Mouse (Mus musculus) midbrain, embryonic 13.5 days (tissue): ENCODE measurements around the gene Rabggtb. TPM values are rescaled to one million over a fixed set of nuclear protein-coding genes. Genes with fewer than 3 reads are reported as not detected.

Experiments used
- ATAC-seq: fragments of 200-750 bp; cut with Nextera tagmentation; 2 replicates; pipeline ENCODE4 v1.8.0; 2017; ENCODE audit warnings: mild to moderate bottlenecking, moderate TSS enrichment, moderate library complexity
- H3K27ac ChIP-seq: fragments of 300-500 bp; sonication (generic); 2 replicates; pipeline ENCODE4 v1.5.1; 2015; ENCODE audit warnings: inconsistent platforms, mild to moderate bottlenecking, moderate library complexity
- H3K27me3 ChIP-seq: fragments of 300-500 bp; sonication (generic); 2 replicates; pipeline ENCODE4 v1.6.1; 2015; ENCODE audit warnings: mild to moderate bottlenecking, inconsistent platforms
- H3K36me3 ChIP-seq: fragments of 300-500 bp; sonication (generic); 2 replicates; pipeline ENCODE4 v1.6.1; 2015; ENCODE audit warnings: mild to moderate bottlenecking, inconsistent platforms
- H3K4me1 ChIP-seq: fragments of 300-500 bp; sonication (generic); replicated peaks from 2 replicates; pipeline ENCODE4 v1.6.1; 2015; ENCODE audit warnings: inconsistent platforms
- H3K4me2 ChIP-seq: fragments of 300-500 bp; sonication (generic); replicated peaks from 2 replicates; pipeline ENCODE4 v1.6.1; 2015; ENCODE audit warnings: moderate library complexity, mild to moderate bottlenecking, inconsistent platforms
- H3K4me3 ChIP-seq: fragments of 300-500 bp; sonication (generic); replicated peaks from 2 replicates; pipeline ENCODE4 v1.5.1; 2015; ENCODE audit warnings: mild to moderate bottlenecking, inconsistent platforms
- H3K9ac ChIP-seq: fragments of 300-500 bp; sonication (generic); replicated peaks from 2 replicates; pipeline ENCODE4 v1.6.1; 2015; ENCODE audit warnings: mild to moderate bottlenecking, inconsistent platforms
- H3K9me3 ChIP-seq: fragments of 300-500 bp; sonication (generic); 2 replicates; pipeline ENCODE4 v1.6.1; 2016; ENCODE audit warnings: mild to moderate bottlenecking, inconsistent platforms
- WGBS: fragments of 180-500 bp; shearing (Covaris S2); methylation state at CpG from one replicate; pipeline ENCODE4 v1.1.7; 2015; 5-methylcytosine and 5-hydroxymethylcytosine counted together
- polyA plus RNA-seq: library from polyadenylated mRNA; unstranded; fragments of >200 nt; fragmentation: Nextera tagmentation; extraction: Ambion mirVana; gene quantifications from 2 replicates; pipeline ENCODE4 v1.2.1, GENCODE M21; 2015

The Rabggtb gene
- 42.4 and 47.2 TPM in 2 replicates for polyA plus RNA-seq

DNA sequence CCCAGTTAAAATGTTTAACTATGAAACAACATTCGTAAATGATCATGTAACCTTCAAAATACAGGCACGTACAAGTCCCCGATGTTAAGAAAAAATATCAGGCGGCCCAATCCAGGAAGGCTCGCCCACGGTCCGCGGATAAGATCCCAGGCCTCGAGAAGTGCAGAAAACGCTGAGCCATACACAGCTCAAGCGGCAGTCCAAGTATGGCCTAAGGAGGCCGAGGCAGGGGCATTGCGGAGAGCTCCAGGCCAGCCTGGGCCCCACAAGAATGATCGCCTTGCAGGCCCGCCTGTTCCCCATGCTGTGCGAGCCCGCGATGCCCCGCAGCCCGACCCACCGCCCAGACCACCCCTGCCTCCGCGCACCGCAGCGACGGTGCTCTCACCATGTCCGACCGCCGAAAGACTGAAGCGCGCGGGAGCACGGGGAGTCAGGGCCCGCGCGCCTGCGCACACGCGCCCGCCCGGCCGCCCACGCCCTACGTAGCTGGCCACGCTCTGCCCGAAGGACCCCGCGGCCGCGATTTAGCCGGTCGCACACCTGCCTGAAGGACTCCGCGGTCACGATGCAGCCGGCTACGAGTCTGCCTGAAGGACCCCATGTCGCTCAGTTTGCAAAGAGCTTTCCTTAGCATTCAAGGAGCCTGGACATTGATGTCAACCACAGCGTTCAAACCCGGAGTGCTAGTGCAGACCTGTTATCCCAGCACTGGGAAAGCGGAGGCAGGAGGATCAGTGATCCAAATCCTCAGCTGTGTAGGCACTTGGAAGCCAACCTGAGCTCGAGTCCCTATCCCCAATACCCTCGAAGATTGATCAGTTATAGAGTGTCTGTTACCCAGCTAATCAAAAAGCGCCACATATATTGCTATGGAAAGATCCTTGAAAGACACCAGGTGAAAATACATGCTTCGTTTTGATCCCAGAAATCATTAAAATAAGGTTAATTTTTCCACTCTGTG lies at the start of gene Rabggtb:
TSS of gene Rabggtb (minus strand) at position 464 of the 964 bp plus-strand sequence.
- Histone ChIP-seq H3K9me3 (no peaks in the 10 kb centered on the region), H3K4me3 (peak within 1 kb of the TSS; percentile 89), H3K4me1 (peaks cover 50% of the 10 kb centered on the region), H3K27ac (peak within 1 kb of the TSS; percentile 94), H3K36me3 (peaks cover 35% of the 10 kb centered on the region), H3K9ac (peak within 1 kb of the TSS; percentile 98), H3K4me2 (peak within 1 kb of the TSS; percentile 90), H3K27me3 (no peaks in the 10 kb centered on the region)
- WGBS = under 1% methylated on average over 65 of the region's 65 CpGs
- ATAC-seq = peak; percentile 98

DNA sequence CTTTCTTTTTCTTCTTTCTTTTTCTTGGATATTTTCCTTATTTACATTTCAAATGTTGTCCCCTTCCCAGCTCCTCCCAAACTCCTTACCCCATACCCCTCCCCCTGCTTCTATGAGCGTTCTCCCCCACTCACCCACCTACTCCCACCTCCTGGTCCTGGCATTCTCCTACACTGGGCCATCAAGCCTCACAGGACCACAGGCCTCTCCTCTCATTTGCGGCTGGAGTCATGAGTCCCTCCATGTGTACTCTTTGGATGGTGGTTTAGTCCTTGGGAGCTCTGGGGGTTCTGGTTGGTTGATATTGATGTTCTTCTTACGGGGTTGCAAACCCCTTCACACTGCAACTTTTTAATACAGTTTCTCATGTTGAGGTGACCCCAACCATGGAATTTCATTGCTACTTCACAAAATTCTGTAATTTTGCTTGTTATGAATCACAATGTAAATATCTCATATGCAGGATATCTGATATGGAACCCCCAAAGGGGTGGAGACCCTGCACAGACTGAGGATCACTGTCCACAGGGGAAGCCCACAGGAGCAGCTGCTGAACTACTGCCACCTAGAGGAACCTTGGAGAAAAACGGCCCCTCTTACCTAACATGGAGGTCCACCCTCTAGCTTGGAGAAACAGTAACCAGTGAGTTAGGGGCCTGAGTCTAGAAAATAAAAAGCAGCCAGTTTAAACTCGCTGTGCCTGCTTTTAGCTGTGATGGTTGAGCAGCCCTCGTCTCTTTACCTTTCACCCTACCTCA lies 49.0 kb upstream of the Rabggtb start:
- no peak overlapping the region for H3K9ac ChIP-seq
- ATAC-seq = no peak; the same call in 1 of the 2 replicates
- no peak overlapping the region for H3K27ac ChIP-seq
- no peaks in the 10 kb centered on the region for H3K9me3 ChIP-seq
- no peaks in the 10 kb centered on the region for H3K4me1 ChIP-seq
- H3K36me3 ChIP-seq = no peaks in the 10 kb centered on the region
- WGBS = 77% methylated on average over 6 of the region's 6 CpGs
- no peak overlapping the region for H3K4me2 ChIP-seq
- no peaks in the 10 kb centered on the region for H3K27me3 ChIP-seq
- H3K4me3 ChIP-seq = no peak overlapping the region

DNA sequence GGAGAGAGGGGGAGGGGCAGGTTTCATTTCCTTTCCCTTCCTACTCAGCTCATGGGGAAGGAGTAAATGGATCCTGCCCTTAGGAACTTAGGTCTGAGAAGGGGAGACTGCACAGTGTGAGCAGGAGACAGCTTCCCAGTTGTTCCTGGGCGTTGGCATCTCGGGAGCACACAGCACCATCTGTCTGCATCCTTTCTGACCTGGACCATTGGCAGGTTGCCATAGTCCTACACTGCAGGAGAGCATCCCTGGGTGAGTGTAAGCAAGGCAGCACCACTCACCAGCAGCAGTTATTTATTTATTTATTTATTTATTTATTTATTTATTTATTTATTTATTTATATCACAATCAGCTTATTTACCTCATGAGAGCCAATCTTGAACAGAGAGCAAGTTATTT lies 48.1 kb upstream of the Rabggtb start:
- Histone ChIP-seq H3K4me1 (no peaks in the 10 kb centered on the region), H3K27ac (no peak overlapping the region), H3K36me3 (no peaks in the 10 kb centered on the region), H3K4me3 (no peak overlapping the region), H3K9me3 (no peaks in the 10 kb centered on the region), H3K27me3 (no peaks in the 10 kb centered on the region), H3K9ac (no peak overlapping the region), H3K4me2 (no peak overlapping the region)
- peak; percentile 43; the same call in 1 of the 2 replicates for ATAC-seq
- 60% methylated on average over 2 of the region's 2 CpGs for WGBS

DNA sequence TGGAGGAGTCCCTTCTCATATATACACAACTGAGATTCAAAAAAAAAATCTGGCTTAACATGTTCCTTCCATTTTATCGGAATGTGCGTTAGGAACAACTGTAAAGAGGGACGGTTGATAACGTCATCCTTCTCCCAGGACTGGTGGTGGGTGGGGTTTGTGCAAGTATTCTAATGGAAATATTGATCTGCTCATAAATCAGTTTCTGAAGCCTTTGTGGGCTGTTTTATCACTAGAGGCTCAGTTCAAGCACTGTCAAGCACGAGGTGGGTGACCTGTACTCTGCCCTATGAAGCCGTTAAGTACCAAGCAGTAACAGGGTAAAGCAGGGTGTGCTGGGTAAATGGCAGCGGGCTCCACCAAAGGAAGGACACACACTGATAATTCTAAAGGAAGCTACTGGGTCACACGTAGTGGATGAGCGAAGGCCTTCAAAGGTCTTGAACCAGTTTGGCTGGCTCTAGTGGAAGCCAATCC lies 47.0 kb upstream of the Rabggtb start:
- Histone ChIP-seq H3K27me3 (no peaks in the 10 kb centered on the region), H3K27ac (no peak overlapping the region), H3K9me3 (no peaks in the 10 kb centered on the region), H3K4me2 (no peak overlapping the region), H3K4me3 (no peak overlapping the region), H3K4me1 (no peaks in the 10 kb centered on the region), H3K9ac (no peak overlapping the region), H3K36me3 (no peaks in the 10 kb centered on the region)
- peak; percentile 35 for ATAC-seq
- WGBS = 81% methylated on average over 9 of the region's 9 CpGs

DNA sequence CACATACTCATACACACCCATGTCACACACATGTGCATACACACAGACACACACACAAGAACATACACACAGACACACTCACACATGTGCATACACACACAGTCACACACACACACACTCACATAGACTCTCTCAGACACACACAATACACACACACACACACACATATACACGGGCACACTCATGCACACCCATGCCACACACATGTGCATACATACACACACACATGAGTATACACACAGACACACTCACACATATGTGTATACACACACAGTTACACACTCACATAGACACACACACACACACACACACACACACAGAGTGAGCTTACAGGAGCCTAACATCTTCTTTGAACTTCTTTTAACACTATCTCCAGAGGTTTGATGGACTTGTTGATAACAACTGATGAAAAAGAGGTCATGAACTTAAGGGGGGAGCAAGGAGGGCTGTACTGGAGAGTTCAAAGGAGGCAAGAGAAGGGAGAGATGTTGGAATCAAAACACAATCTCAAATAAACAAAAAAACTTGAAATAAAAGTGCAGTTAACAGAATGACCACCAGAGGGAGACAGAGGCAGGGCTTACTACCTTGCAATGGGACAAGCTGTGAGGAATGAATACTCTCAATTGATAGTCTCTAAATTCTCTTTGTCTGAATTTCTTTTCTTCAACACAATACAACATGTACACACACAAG lies 46.4 kb upstream of the Rabggtb start:
- no peaks in the 10 kb centered on the region for H3K9me3 ChIP-seq
- no peaks in the 10 kb centered on the region for H3K4me1 ChIP-seq
- 97% methylated on average over 1 of the region's 1 CpGs for WGBS
- H3K4me3 ChIP-seq = no peak overlapping the region
- peak; percentile 64 for ATAC-seq
- no peaks in the 10 kb centered on the region for H3K36me3 ChIP-seq
- no peaks in the 10 kb centered on the region for H3K27me3 ChIP-seq
- H3K9ac ChIP-seq = no peak overlapping the region
- H3K27ac ChIP-seq = no peak overlapping the region
- H3K4me2 ChIP-seq = no peak overlapping the region

DNA sequence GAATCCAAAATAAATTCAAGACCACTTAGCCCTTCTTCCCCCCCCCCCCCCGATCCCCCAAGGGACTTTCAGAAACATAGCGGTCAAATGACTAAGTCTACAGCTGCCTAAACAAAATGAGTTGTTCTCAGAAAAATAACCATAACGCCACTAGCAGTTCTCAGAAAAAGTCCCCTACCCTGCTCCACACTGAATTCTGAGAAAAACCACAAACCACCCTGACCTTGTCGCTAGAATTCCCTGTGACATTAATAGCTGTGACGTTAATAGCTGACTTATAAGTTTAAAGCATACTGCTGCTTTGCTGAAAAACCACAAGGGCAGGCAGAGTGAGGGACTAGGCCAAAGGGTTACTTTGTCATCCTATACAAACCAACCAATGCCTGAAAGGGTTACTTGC lies 45.1 kb upstream of the Rabggtb start:
- WGBS = 92% methylated on average over 5 of the region's 5 CpGs
- Histone ChIP-seq H3K36me3 (no peaks in the 10 kb centered on the region), H3K27me3 (no peaks in the 10 kb centered on the region), H3K9me3 (no peaks in the 10 kb centered on the region), H3K9ac (no peak overlapping the region), H3K4me2 (no peak overlapping the region), H3K4me3 (no peak overlapping the region), H3K27ac (no peak overlapping the region), H3K4me1 (no peaks in the 10 kb centered on the region)
- no peak for ATAC-seq

DNA sequence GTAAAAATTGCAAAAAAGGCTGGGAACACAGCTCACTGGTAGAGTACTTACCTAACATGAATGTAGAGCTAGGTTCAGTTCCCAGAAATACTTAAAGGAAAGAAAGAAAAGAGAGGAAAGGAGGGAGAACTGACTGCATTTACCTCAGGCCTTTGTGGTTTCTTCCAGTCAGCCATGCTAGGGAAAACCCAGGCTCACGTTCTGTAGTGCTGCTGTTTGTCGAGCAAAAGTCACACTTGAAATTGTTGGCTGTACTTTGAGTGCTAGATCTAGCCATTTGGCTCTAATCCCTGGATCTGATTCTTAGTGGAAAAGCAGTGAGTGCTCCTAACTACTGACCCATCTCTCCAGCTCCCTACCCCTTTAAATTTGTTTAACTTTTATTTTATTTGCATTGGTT lies 35.4 kb upstream of the Rabggtb start:
- H3K4me3 ChIP-seq = no peak overlapping the region
- H3K27ac ChIP-seq = no peak overlapping the region
- no peak overlapping the region for H3K4me2 ChIP-seq
- 79% methylated on average over 2 of the region's 2 CpGs for WGBS
- peaks cover 13% of the 10 kb centered on the region for H3K4me1 ChIP-seq
- no peaks in the 10 kb centered on the region for H3K9me3 ChIP-seq
- ATAC-seq = no peak
- no peak overlapping the region for H3K9ac ChIP-seq
- H3K36me3 ChIP-seq = no peaks in the 10 kb centered on the region
- no peaks in the 10 kb centered on the region for H3K27me3 ChIP-seq

DNA sequence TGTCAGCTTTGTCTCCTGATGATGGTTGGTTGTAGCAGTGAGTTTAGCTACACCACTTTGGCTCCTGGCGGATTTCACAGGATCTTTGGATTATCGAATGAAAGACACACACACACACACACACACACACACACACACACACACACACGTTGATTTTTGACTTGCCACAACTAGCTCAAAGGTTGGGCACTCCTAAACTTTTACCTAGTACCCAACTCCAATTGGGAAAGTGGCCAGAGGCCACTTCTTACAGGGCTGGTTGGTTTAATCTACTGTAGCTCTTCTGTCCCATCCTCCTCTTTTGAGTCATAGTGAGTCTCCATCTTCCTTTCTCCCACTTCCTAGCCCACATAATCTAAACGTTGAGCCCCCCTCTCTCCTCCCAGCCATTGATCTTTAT lies 34.5 kb upstream of the Rabggtb start:
- Histone ChIP-seq H3K27ac (no peak overlapping the region), H3K9me3 (no peaks in the 10 kb centered on the region), H3K4me2 (no peak overlapping the region), H3K4me3 (no peak overlapping the region), H3K27me3 (no peaks in the 10 kb centered on the region), H3K4me1 (peaks cover 18% of the 10 kb centered on the region), H3K9ac (no peak overlapping the region), H3K36me3 (no peaks in the 10 kb centered on the region)
- ATAC-seq = no peak
- 75% methylated on average over 4 of the region's 4 CpGs for WGBS

DNA sequence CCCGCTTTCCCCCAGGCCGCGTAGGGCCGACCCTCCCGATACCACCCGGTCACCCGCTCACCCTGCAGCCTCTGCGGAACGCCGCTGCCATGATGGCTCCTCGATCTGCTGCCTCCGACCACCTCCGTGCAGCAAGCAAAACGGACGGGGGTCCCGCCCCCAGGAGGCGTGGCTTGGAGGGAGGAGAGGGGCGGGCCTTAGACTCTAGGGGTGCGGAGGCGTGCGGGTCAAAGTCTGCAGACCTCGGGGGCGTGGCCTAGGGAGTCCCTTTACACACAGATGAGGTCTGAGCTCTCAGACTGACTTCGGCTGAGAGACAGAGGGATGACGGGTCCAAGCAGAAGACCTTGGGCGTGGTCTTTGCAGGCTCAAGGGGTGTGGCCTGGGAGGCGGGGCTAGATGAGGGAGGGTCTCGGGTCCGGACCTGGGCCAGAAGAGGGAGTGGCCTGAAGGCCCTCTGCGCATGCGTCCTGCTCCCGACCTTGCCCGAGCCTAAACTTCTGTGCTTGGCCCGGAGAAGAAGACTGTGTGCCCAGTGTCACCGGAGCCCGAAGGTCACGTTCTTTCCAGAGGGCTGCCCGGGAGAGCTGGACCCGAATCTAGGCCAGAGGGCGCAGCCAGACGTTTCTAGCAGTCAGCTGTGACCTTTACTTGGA lies 31.7 kb upstream of the Rabggtb start, which contains the start of gene Acadm:
TSS of gene Acadm (minus strand) at position 298 of the 656 bp plus-strand sequence.
- WGBS = under 1% methylated on average over 41 of the region's 41 CpGs
- Histone ChIP-seq H3K27me3 (no peaks in the 10 kb centered on the region), H3K9me3 (no peaks in the 10 kb centered on the region), H3K4me1 (peaks cover 18% of the 10 kb centered on the region), H3K4me3 (peak within 1 kb of the TSS; percentile 55), H3K36me3 (no peaks in the 10 kb centered on the region; the same call in 1 of the 2 replicates), H3K27ac (peak within 1 kb of the TSS; percentile 59), H3K4me2 (peak within 1 kb of the TSS; percentile 64), H3K9ac (peak within 1 kb of the TSS; percentile 72)
- peak; percentile 97 for ATAC-seq

DNA sequence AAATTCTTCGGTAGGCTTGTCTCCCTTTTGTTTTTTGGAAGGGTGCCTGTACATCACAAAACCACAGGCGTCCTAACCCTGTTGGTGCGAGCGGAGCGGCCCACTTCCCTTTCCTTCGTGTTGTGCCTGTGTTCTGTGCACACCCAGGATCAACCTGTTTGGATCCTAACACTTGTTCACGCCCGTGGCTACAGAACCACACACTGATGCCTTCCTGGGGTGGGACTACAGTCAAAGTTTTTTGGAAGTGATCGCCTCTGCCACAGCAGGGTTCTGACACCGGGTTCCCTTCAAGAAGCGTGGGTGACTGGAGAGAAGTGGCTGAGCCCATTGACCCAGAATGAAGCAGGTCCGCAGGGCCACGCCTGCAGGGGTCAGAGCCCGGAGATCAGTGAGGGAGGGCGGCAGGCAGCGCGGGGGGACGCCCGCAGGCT lies 31.1 kb upstream of the Rabggtb start:
- under 1% methylated on average over 19 of the region's 19 CpGs for WGBS
- Histone ChIP-seq H3K4me1 (peaks cover 18% of the 10 kb centered on the region), H3K36me3 (no peaks in the 10 kb centered on the region; the same call in 1 of the 2 replicates), H3K9me3 (no peaks in the 10 kb centered on the region), H3K4me3 (peak overlapping the region; percentile 55), H3K4me2 (peak overlapping the region; percentile 64), H3K27me3 (no peaks in the 10 kb centered on the region), H3K27ac (peak overlapping the region; percentile 59), H3K9ac (peak overlapping the region; percentile 72)
- ATAC-seq = peak; percentile 71

DNA sequence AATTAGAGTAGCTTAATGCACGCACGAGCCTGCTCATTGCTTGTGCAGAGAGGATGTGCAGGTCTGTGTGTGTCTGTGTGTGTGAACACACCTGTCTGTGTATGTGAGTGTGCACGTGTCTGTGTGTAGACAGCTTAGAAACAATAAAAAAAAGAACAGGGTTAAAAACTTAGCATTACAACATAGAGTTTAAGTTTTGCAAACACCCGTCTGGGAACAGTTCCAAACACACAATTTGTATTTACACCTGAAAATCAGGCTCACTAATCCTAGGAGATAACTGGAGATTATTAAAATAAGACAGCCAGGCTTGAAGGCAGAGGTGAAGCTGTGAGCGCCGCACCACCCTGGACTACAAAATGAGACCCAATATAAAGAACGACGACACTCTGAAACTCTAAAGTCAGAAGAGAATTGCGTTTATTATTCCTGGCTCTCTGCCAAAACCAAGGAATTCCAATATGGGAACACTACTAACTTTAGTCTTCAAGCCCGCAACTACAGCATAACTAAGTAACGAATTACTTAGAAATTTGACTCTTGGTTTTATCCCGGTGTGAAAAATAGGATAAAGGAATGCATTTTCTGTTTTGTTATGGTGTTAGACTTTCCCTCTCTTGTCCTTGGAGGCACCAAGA lies 30.3 kb upstream of the Rabggtb start:
- no peak overlapping the region for H3K9ac ChIP-seq
- peak overlapping the region; percentile 64 for H3K4me2 ChIP-seq
- no peaks in the 10 kb centered on the region for H3K27me3 ChIP-seq
- ATAC-seq = no peak
- peaks cover 18% of the 10 kb centered on the region for H3K4me1 ChIP-seq
- peak overlapping the region; percentile 55 for H3K4me3 ChIP-seq
- peaks cover 5% of the 10 kb centered on the region; the same call in 1 of the 2 replicates for H3K36me3 ChIP-seq
- no peaks in the 10 kb centered on the region for H3K9me3 ChIP-seq
- H3K27ac ChIP-seq = no peak overlapping the region
- 30% methylated on average over 12 of the region's 12 CpGs for WGBS
